Mouse (Mus musculus): ENCODE data around the gene Ank3. TPM values are rescaled to one million over a fixed set of nuclear protein-coding genes. Genes with fewer than 3 reads are reported as not detected.

Gene Ank3
- total and polyA plus RNA-seq, 2 experiments from 2014 or later = 60.1 to 239 TPM

- Histone ChIP-seq H3K9ac (replicated peaks; ENCODE audit: low read length) (no peak overlapping the region), H3K27ac (no peak overlapping the region), H3K36me3 (ENCODE audit: insufficient read depth, low read length) (no peaks in the 10 kb centered on the region), H3K4me2 (ENCODE audit: low read depth, low read length) (no peak overlapping the region), H3K27me3 (ENCODE audit: insufficient read depth, low read length) (no peaks in the 10 kb centered on the region), H3K4me1 (ENCODE audit: insufficient read depth, low read length) (no peaks in the 10 kb centered on the region), H3K4me3 (ENCODE audit: low read length) (no peak overlapping the region), H3K9me3 (ENCODE audit: low read length) (no peaks in the 10 kb centered on the region)
- no peak for ATAC-seq
- TF ChIP-seq CTCF (IDR thresholded peaks at IDR 0.05; ENCODE audit: low read depth) = no peak
- WGBS = 64% methylated on average over 5 of the region's 5 CpGs
- DNase-seq (ENCODE audit: low spot score) = no peak
Measured at GRCm38 (mm10) chr10:69451006-69451405, 52.4 kb downstream of the Ank3 start.

- 53% methylated on average over 9 of the region's 9 CpGs for WGBS
- peak; percentile 87 for TF ChIP-seq CTCF (IDR thresholded peaks at IDR 0.05; ENCODE audit: low read depth)
- Histone ChIP-seq H3K9me3 (ENCODE audit: low read length) (no peaks in the 10 kb centered on the region), H3K27me3 (ENCODE audit: insufficient read depth, low read length) (no peaks in the 10 kb centered on the region), H3K4me3 (ENCODE audit: low read length) (no peak overlapping the region), H3K36me3 (ENCODE audit: insufficient read depth, low read length) (no peaks in the 10 kb centered on the region), H3K9ac (replicated peaks; ENCODE audit: low read length) (no peak overlapping the region), H3K4me1 (ENCODE audit: insufficient read depth, low read length) (no peaks in the 10 kb centered on the region), H3K4me2 (ENCODE audit: low read depth, low read length) (0 out of 2 replicates have a peak overlapping the region, but pooled peaks have one; percentile 21), H3K27ac (no peak overlapping the region)
- DNase-seq (ENCODE audit: low spot score) (peak; percentile 89), ATAC-seq (peak; percentile 70)
Measured at GRCm38 (mm10) chr10:69452180-69452977, 53.8 kb downstream of the Ank3 start.

DNA sequence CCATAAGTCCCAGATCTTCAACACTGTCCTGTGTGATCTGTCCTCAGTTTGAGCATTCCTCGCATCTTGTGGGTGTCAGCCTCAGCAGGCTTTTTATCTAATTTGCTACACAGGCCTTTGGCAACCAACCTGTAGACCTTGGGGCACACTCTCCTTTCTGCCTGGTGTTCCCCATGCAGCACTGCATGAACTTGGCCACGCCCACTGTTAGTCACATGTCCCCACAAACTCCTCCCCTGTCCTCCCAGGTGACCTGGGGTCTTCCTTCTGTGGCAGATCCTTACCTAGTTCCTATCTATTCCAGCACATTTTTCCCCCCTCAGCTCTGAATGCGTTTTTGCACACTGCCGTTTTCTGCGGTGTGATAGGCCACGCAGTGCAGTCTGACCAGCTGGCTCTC, 55.0 kb downstream of the Ank3 start:
- WGBS = 83% methylated on average over 6 of the region's 6 CpGs
- no peak for ATAC-seq
- Histone ChIP-seq H3K9ac (replicated peaks; ENCODE audit: low read length) (no peak overlapping the region), H3K4me1 (ENCODE audit: insufficient read depth, low read length) (no peaks in the 10 kb centered on the region), H3K36me3 (ENCODE audit: insufficient read depth, low read length) (no peaks in the 10 kb centered on the region), H3K9me3 (ENCODE audit: low read length) (no peaks in the 10 kb centered on the region), H3K4me3 (ENCODE audit: low read length) (no peak overlapping the region), H3K4me2 (ENCODE audit: low read depth, low read length) (no peak overlapping the region), H3K27me3 (ENCODE audit: insufficient read depth, low read length) (no peaks in the 10 kb centered on the region), H3K27ac (no peak overlapping the region)
- TF ChIP-seq CTCF (IDR thresholded peaks at IDR 0.05; ENCODE audit: low read depth) = no peak
- no peak for DNase-seq (ENCODE audit: low spot score)

DNA sequence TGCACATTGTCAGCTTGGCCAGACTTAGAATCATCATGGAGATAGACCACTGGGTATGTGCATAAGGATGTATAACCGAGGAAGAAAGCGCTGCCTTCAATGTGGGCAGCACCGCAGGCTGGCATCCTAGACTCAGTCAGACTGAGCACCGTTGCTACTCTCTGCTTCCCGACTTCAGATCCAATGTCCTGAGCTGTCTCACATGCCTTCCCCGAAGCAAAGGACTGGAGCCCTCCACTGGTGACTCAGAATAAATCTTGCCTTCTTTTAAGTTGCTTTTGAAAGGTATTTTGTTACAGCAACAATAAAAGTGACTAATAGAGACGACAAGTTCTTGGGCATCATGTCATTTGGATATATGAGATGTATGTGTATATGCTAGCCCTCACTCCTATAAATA, 55.9 kb downstream of the Ank3 start:
- no peak for ATAC-seq
- Histone ChIP-seq H3K27ac (no peak overlapping the region), H3K4me3 (ENCODE audit: low read length) (no peak overlapping the region), H3K36me3 (ENCODE audit: insufficient read depth, low read length) (no peaks in the 10 kb centered on the region), H3K4me1 (ENCODE audit: insufficient read depth, low read length) (no peaks in the 10 kb centered on the region), H3K9me3 (ENCODE audit: low read length) (no peaks in the 10 kb centered on the region), H3K4me2 (ENCODE audit: low read depth, low read length) (no peak overlapping the region), H3K27me3 (ENCODE audit: insufficient read depth, low read length) (no peaks in the 10 kb centered on the region), H3K9ac (replicated peaks; ENCODE audit: low read length) (no peak overlapping the region)
- peak; percentile 38; the same call in 1 of the 2 replicates for TF ChIP-seq CTCF (IDR thresholded peaks at IDR 0.05; ENCODE audit: low read depth)
- DNase-seq (ENCODE audit: low spot score) = peak; percentile 44
- WGBS = 54% methylated on average over 7 of the region's 7 CpGs

- no peaks in the 10 kb centered on the region for H3K9me3 ChIP-seq (ENCODE audit: low read length)
- peak overlapping the region; percentile 54; the same call in 1 of the 2 replicates for H3K27ac ChIP-seq
- H3K4me3 ChIP-seq (ENCODE audit: low read length) = no peak overlapping the region
- H3K4me2 ChIP-seq (ENCODE audit: low read depth, low read length) = no peak overlapping the region
- no peaks in the 10 kb centered on the region for H3K27me3 ChIP-seq (ENCODE audit: insufficient read depth, low read length)
- no peak overlapping the region for H3K9ac ChIP-seq (replicated peaks; ENCODE audit: low read length)
- H3K36me3 ChIP-seq (ENCODE audit: insufficient read depth, low read length) = no peaks in the 10 kb centered on the region
- ATAC-seq (0 out of 2 replicates have a peak, but pooled peaks have one; percentile 15), DNase-seq (ENCODE audit: low spot score) (no peak)
- no peak for TF ChIP-seq CTCF (IDR thresholded peaks at IDR 0.05; ENCODE audit: low read depth)
- H3K4me1 ChIP-seq (ENCODE audit: insufficient read depth, low read length) = peaks cover 15% of the 10 kb centered on the region; the same call in 1 of the 2 replicates
- WGBS = 36% methylated on average over 4 of the region's 4 CpGs
Measured at GRCm38 (mm10) chr10:69464826-69465225, 66.3 kb downstream of the Ank3 start.

DNA sequence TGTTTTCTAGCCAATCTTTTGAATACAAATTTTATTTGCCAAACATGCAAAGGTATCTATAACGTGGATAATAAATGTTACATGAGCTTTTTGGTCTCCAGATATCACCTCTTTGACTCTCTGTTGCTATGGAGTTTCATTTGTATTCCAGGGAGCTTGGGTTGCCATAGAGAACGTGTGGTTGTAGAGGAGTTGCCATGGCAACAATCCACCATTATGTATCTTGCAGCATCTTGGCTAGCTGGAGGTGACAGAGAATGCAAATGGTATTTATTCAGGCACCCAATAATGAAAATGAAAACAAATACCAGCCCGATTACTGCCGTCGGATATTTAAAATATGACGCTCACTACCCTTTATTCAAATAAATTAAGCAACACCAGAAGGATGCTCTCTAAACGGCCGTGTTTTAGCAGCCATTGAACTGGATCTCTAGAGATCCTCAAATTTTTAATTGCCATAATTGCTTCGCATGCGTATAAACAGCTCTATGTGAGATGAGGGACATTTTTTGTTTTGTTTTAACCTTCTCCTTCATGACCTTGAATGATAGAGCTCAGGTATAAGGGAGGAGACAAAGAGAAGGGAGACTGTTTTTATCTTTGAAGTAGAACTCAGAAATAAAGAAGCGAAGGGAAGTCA, 67.1 kb downstream of the Ank3 start:
- peaks cover 15% of the 10 kb centered on the region; the same call in 1 of the 2 replicates for H3K4me1 ChIP-seq (ENCODE audit: insufficient read depth, low read length)
- H3K9me3 ChIP-seq (ENCODE audit: low read length) = no peaks in the 10 kb centered on the region
- peak overlapping the region; percentile 39 for H3K4me2 ChIP-seq (ENCODE audit: low read depth, low read length)
- H3K36me3 ChIP-seq (ENCODE audit: insufficient read depth, low read length) = no peaks in the 10 kb centered on the region
- H3K27ac ChIP-seq = peak overlapping the region; percentile 82
- peak; percentile 95 for DNase-seq (ENCODE audit: low spot score)
- H3K27me3 ChIP-seq (ENCODE audit: insufficient read depth, low read length) = no peaks in the 10 kb centered on the region
- no peak for TF ChIP-seq CTCF (IDR thresholded peaks at IDR 0.05; ENCODE audit: low read depth)
- peak; percentile 91 for ATAC-seq
- no peak overlapping the region for H3K4me3 ChIP-seq (ENCODE audit: low read length)
- WGBS = 21% methylated on average over 11 of the region's 11 CpGs
- H3K9ac ChIP-seq (replicated peaks; ENCODE audit: low read length) = 0 out of 2 replicates have a peak overlapping the region, but pooled peaks have one; percentile 18
